Mouse (Mus musculus) kidney, embryonic 14.5 days (tissue): ENCODE measurements around the gene Galnt18. TPM values are rescaled to one million over a fixed set of nuclear protein-coding genes. Genes with fewer than 3 reads are reported as not detected.

ENCODE experiments used
- ATAC-seq: fragments of 200-750 bp; cut with Nextera tagmentation; 2 replicates; pipeline ENCODE4 v1.8.0; 2017; ENCODE audit warnings: moderate number of reproducible peaks, mild to moderate bottlenecking, moderate TSS enrichment, moderate library complexity; ENCODE audit not compliant: low FRiP score, low TSS enrichment
- H3K27ac ChIP-seq: fragments of 300-500 bp; sonication (generic); 2 replicates; pipeline ENCODE4 v1.5.1; 2014; ENCODE audit warnings: low read depth, mild to moderate bottlenecking, low read length, moderate library complexity, mixed read lengths
- H3K27me3 ChIP-seq: fragments of 300-500 bp; sonication (generic); 2 replicates; pipeline ENCODE4 v1.6.1; 2014; ENCODE audit warnings: mild to moderate bottlenecking, low read length; ENCODE audit not compliant: control insufficient read depth, insufficient read depth
- H3K36me3 ChIP-seq: fragments of 300-500 bp; sonication (generic); 2 replicates; pipeline ENCODE4 v1.6.1; 2014; ENCODE audit warnings: low read length, mixed read lengths; ENCODE audit not compliant: control insufficient read depth, insufficient read depth
- H3K4me1 ChIP-seq: fragments of 300-500 bp; sonication (generic); 2 replicates; pipeline ENCODE4 v1.6.1; 2014; ENCODE audit warnings: low read length, mixed read lengths; ENCODE audit not compliant: control insufficient read depth, insufficient read depth
- H3K4me2 ChIP-seq: fragments of 300-500 bp; sonication (generic); replicated peaks from 2 replicates; pipeline ENCODE4 v1.6.1; 2014; ENCODE audit warnings: low read depth, mild to moderate bottlenecking, low read length
- H3K4me3 ChIP-seq: fragments of 300-500 bp; sonication (generic); 2 replicates; pipeline ENCODE4 v1.5.1; 2014; ENCODE audit warnings: mild to moderate bottlenecking, low read length
- H3K9ac ChIP-seq: fragments of 300-500 bp; sonication (generic); 2 replicates; pipeline ENCODE4 v1.6.1; 2014; ENCODE audit warnings: low read depth, mild to moderate bottlenecking, low read length, moderate library complexity
- H3K9me3 ChIP-seq: fragments of 300-500 bp; sonication (generic); 2 replicates; pipeline ENCODE4 v1.6.1; 2016; ENCODE audit warnings: low read length; ENCODE audit not compliant: control insufficient read depth
- WGBS: fragments of 180-500 bp; shearing (Covaris S2); extraction: QIAGEN DNeasy Blood & Tissue Kit; methylation state at CpG from one replicate; pipeline ENCODE4 v1.1.7; 2014; 5-methylcytosine and 5-hydroxymethylcytosine counted together
- polyA plus RNA-seq: library from polyadenylated mRNA; unstranded; fragments of >200 nt; fragmentation: Nextera tagmentation; extraction: Ambion mirVana; gene quantifications from 2 replicates; pipeline ENCODE4 v1.2.1, GENCODE M21; 2014

Gene Galnt18
- polyA plus RNA-seq = 11.3 and 17.8 TPM in 2 replicates

DNA sequence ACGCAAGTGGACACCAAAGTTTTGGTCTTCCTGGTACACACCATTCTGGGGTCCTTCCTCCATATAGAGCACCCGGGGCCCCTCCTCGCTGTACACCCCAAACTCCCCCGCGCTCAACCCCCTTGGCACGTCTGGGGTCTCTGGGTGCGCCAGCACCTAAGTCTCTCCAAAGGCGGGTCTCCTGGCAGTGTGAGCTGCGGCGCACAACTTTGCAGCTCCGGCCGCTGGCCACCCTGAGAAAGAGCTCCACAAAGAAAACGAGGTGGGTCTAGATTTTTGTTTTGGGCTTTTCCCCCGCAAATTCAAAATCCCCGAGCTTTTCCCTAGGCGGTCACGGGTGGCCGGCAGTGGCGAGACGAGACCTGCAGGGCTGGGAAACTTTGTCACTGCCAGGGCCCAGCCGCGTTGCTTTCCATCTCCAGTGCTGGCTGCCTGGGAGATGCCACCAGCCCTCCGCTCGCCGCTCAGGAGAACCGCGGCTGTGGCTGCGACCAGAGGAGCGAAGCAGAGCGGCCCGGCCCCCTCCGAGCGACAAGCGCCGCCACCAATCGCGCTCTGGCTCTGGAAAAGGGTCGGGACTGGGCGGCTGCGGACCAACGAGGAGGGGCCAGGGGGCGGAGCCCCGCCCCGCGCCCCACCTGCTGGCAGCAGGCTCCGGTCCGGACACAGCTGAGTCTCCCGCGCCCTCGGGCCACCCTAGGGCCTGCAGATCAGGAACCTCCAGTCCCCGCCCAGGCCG is at the start of gene Galnt18:
Gene Galnt18, minus strand, starts transcription at position 474 of the 739 bp plus-strand sequence.
- Histone ChIP-seq H3K9ac (peak within 1 kb of the TSS; percentile 59), H3K27ac (no peak within 1 kb of the TSS; the same call in 1 of the 2 replicates), H3K9me3 (no peaks in the 10 kb centered on the region), H3K4me2 (peak within 1 kb of the TSS; percentile 95), H3K27me3 (peaks cover 12% of the 10 kb centered on the region; the same call in 1 of the 2 replicates), H3K36me3 (no peaks in the 10 kb centered on the region), H3K4me3 (peak within 1 kb of the TSS; percentile 57), H3K4me1 (0 out of 2 replicates have a peak, but pooled peaks cover 20% of the 10 kb centered on the region)
- ATAC-seq = peak; percentile 98
- 1% methylated on average over 50 of the region's 52 CpGs for WGBS

- H3K36me3 ChIP-seq = no peaks in the 10 kb centered on the region
- H3K27me3 ChIP-seq = no peaks in the 10 kb centered on the region
- no peaks in the 10 kb centered on the region for H3K4me1 ChIP-seq
- no peak overlapping the region for H3K4me3 ChIP-seq
- H3K4me2 ChIP-seq = no peak overlapping the region
- no peak overlapping the region for H3K27ac ChIP-seq
- 90% methylated on average over 1 of the region's 1 CpGs for WGBS
- ATAC-seq = no peak
- H3K9me3 ChIP-seq = no peaks in the 10 kb centered on the region
- no peak overlapping the region for H3K9ac ChIP-seq
These were observed 47.6 kb upstream of the Galnt18 start for GRCm38 (mm10) chr7:111827337-111827736.

DNA sequence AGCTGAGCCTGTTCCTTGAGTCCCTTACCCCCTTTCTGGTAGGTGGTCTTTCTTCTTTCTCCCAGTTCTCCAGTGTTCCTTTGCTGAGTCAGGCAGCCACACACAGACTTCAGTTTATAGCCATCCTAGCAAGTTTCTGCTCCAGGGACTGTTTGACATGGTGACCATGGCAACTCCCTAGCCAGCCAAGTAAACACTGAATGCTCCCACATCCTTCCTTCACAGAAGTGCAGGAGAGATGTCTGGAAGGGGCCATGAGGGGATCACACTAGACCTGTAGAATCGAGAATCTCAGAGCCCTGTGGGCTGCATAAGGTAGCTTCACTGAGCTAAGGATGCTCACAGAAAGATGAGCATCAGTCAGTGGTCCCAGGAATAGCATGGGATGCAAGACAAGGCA is 33.3 kb upstream of the Galnt18 start:
- Histone ChIP-seq H3K9ac (no peak overlapping the region), H3K36me3 (no peaks in the 10 kb centered on the region), H3K4me1 (0 out of 2 replicates have a peak, but pooled peaks cover 3% of the 10 kb centered on the region), H3K27me3 (no peaks in the 10 kb centered on the region), H3K4me2 (no peak overlapping the region), H3K27ac (no peak overlapping the region), H3K9me3 (no peaks in the 10 kb centered on the region), H3K4me3 (no peak overlapping the region)
- 38% methylated on average over 1 of the region's 1 CpGs for WGBS
- 0 out of 2 replicates have a peak, but pooled peaks have one; percentile 16 for ATAC-seq

GRCm38 (mm10) chr7:111811036-111811435 is 31.3 kb upstream of the Galnt18 start:
- Histone ChIP-seq H3K36me3 (no peaks in the 10 kb centered on the region), H3K4me2 (no peak overlapping the region), H3K9ac (no peak overlapping the region), H3K27me3 (no peaks in the 10 kb centered on the region), H3K27ac (no peak overlapping the region), H3K9me3 (no peaks in the 10 kb centered on the region), H3K4me1 (0 out of 2 replicates have a peak, but pooled peaks cover 3% of the 10 kb centered on the region), H3K4me3 (no peak overlapping the region)
- WGBS = 16% methylated on average over 2 of the region's 2 CpGs
- no peak for ATAC-seq

DNA sequence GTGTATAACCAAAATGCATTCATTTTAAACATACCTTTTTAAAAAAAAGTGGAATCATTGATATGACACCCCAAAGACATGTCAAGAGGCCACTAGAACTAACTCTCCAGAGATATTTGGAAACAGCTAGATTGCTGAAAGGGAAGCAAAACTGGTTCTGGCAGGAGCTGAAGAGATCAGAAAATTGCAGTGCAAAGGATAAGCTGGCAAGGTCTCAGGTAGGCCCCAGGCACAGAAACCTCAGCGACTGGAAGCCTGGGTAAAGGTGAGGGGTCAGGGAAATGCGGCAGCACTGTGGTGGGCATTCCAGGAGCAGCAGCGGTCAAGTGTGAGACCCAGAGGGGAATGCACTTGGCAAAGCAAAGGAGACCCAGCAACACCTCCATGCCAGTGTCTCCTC is 30.0 kb upstream of the Galnt18 start:
- H3K27me3 ChIP-seq = no peaks in the 10 kb centered on the region
- no peaks in the 10 kb centered on the region for H3K9me3 ChIP-seq
- H3K4me2 ChIP-seq = no peak overlapping the region
- H3K36me3 ChIP-seq = no peaks in the 10 kb centered on the region
- no peak overlapping the region for H3K9ac ChIP-seq
- ATAC-seq = no peak
- WGBS = 58% methylated on average over 3 of the region's 3 CpGs
- H3K27ac ChIP-seq = no peak overlapping the region
- 0 out of 2 replicates have a peak, but pooled peaks cover 3% of the 10 kb centered on the region for H3K4me1 ChIP-seq
- no peak overlapping the region for H3K4me3 ChIP-seq

DNA sequence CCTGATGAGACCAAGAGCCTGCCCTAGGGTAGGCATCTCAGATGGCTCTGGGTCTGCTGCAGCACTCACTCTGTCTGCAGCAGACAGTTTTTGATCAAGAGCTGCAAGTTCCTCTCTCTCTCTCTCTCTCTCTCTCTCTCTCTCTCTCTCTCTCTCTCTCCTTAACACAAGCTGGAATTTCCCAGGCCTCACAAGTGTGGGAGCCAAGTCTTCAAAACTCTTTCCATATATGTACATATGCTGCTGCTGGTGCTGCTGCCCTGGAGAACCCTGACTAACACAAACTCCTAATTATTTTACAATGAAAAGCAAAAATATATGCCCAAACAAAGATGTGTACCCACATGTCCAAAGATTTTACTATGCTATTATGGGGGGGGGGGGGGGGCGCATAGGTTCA is 26.3 kb upstream of the Galnt18 start:
- WGBS = 93% methylated on average over 1 of the region's 1 CpGs
- Histone ChIP-seq H3K9ac (no peak overlapping the region), H3K27me3 (no peaks in the 10 kb centered on the region), H3K27ac (no peak overlapping the region), H3K4me1 (no peaks in the 10 kb centered on the region), H3K4me2 (no peak overlapping the region), H3K4me3 (no peak overlapping the region), H3K9me3 (no peaks in the 10 kb centered on the region), H3K36me3 (no peaks in the 10 kb centered on the region)
- no peak for ATAC-seq

- no peaks in the 10 kb centered on the region for H3K36me3 ChIP-seq
- no peak overlapping the region for H3K4me3 ChIP-seq
- WGBS = 87% methylated on average over 4 of the region's 4 CpGs
- no peak overlapping the region for H3K9ac ChIP-seq
- no peak for ATAC-seq
- no peaks in the 10 kb centered on the region for H3K9me3 ChIP-seq
- no peaks in the 10 kb centered on the region for H3K27me3 ChIP-seq
- H3K27ac ChIP-seq = no peak overlapping the region
- H3K4me1 ChIP-seq = no peaks in the 10 kb centered on the region
- no peak overlapping the region for H3K4me2 ChIP-seq
These were observed 24.9 kb upstream of the Galnt18 start for GRCm38 (mm10) chr7:111804646-111805045.

- Histone ChIP-seq H3K9ac (no peak overlapping the region), H3K27me3 (no peaks in the 10 kb centered on the region), H3K4me3 (no peak overlapping the region), H3K9me3 (no peaks in the 10 kb centered on the region), H3K4me2 (no peak overlapping the region), H3K36me3 (no peaks in the 10 kb centered on the region), H3K4me1 (no peaks in the 10 kb centered on the region), H3K27ac (no peak overlapping the region)
- 85% methylated on average over 5 of the region's 5 CpGs for WGBS
- ATAC-seq = no peak
These were observed 21.0 kb upstream of the Galnt18 start for GRCm38 (mm10) chr7:111800785-111801184.

DNA sequence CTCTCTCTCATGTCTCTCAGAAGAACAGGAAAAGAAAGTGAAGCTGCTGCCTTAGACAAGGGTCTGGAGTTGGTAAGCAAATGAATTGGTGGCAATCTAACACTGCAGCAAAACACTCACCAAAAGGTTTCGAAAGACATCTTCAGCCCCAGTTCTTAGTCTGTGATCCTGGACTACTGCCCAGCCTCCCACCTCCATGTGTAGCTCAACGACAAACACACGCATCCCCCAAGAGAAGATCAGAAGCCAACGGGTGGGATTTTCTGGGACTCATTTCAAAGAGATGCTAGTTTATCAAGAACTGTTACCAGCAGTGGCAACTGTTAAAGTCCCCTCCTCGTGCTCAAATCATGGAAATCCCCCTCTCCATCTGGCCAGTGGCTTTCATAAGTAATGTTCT is 20.3 kb upstream of the Galnt18 start:
- no peak for ATAC-seq
- H3K9ac ChIP-seq = no peak overlapping the region
- H3K4me3 ChIP-seq = no peak overlapping the region
- no peaks in the 10 kb centered on the region for H3K4me1 ChIP-seq
- no peaks in the 10 kb centered on the region for H3K27me3 ChIP-seq
- H3K36me3 ChIP-seq = no peaks in the 10 kb centered on the region
- H3K9me3 ChIP-seq = no peaks in the 10 kb centered on the region
- no peak overlapping the region for H3K27ac ChIP-seq
- H3K4me2 ChIP-seq = no peak overlapping the region
- WGBS = 85% methylated on average over 5 of the region's 5 CpGs
